ENCODE assay signal across 16 mouse cellular contexts in the genomic region with DNA sequence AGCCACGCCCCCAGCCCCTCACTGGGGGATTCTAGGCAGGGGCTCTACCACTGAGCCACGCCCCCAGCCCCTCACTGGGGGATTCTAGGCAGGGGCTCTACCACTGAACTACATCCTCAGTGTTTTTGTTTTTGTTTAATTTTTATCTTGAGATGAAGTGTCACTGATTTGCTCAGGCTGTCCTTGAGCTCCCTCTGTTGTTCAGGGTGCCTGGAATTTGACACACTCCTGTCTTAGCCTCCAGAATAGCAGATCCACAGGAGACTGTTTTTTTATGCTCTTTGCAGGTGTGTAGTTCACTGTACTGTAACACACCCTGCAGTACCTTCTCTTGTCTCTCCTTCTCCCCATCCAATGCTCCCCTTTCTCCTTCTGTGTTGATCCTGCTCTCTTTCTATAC.
A peak's percentile ranks its signal among the peaks of the same experiment; 100 is the strongest.
DNase-seq lines count a peak whose midpoint lies in the region; ATAC-seq and TF ChIP-seq lines count a peak whose summit lies in the region.
"Had no signal": no experiment of that assay in that cellular context is flagged by ENCODE, and none has a peak within 500 bp of the region (broad histone marks: within the 10 kb centered on the region; RNA-seq: fewer than 3 reads in every experiment).

No protein-coding gene starts in this region.

- DNase-seq in heart, postnatal 0 days (ENCODE audit: low spot score), result no peak
- DNase-seq in heart, embryonic 10.5 days (ENCODE audit: low spot score), result no peak
- no peak for DNase-seq in lung, embryonic 14.5 days
- no peak for DNase-seq in lung, adult 18-20 months
- DNase-seq in CD4-positive helper T cell, adult 2 months (ENCODE audit: low read depth, low spot score), result peak; percentile 49
- no peak for DNase-seq in frontal cortex, postnatal 14 days (ENCODE audit: low spot score in 2 of 2)
- DNase-seq: cerebellum, adult 8-10 months; gastrocnemius, postnatal 10 days; kidney, postnatal 4 days; right cerebral cortex, postnatal 14 days had no signal

- H3K4me2 ChIP-seq in heart, postnatal 0 days (ENCODE audit: low read depth, low read length), result no peak overlapping the region
- no peak overlapping the region for H3K4me2 ChIP-seq in lung, embryonic 14.5 days
- H3K4me2 ChIP-seq: embryonic facial prominence, embryonic 13.5 days; forebrain, embryonic 13.5 days; hindbrain, embryonic 15.5 days had no signal

- WGBS in heart, postnatal 0 days, result 89% methylated on average over 2 of the region's 2 CpGs
- WGBS in heart, embryonic 10.5 days, result 93% methylated on average over 2 of the region's 2 CpGs
- WGBS in lung, embryonic 14.5 days, result 92% methylated on average over 2 of the region's 2 CpGs

- no peak overlapping the region for H3K4me3 ChIP-seq in heart, postnatal 0 days (ENCODE audit: low read depth, low read length)
- no peak overlapping the region for H3K4me3 ChIP-seq in heart, embryonic 10.5 days
- no peak overlapping the region for H3K4me3 ChIP-seq in lung, embryonic 14.5 days (ENCODE audit: low read depth, low read length)
- H3K4me3 ChIP-seq: embryonic facial prominence, embryonic 13.5 days; forebrain, embryonic 13.5 days; hindbrain, embryonic 15.5 days; midbrain, embryonic 10.5 days had no signal

- H3K9ac ChIP-seq in heart, postnatal 0 days (replicated peaks; ENCODE audit: low read depth, low read length), result no peak overlapping the region
- H3K9ac ChIP-seq in lung, embryonic 14.5 days, result no peak overlapping the region
- H3K9ac ChIP-seq: embryonic facial prominence, embryonic 13.5 days; forebrain, embryonic 13.5 days; hindbrain, embryonic 15.5 days had no signal

- no peaks in the 10 kb centered on the region for H3K27me3 ChIP-seq in heart, postnatal 0 days (ENCODE audit: control insufficient read depth, insufficient read depth, low read length)
- no peaks in the 10 kb centered on the region; the same call in 1 of the 2 replicates for H3K27me3 ChIP-seq in heart, embryonic 10.5 days (ENCODE audit: insufficient read depth, poor library complexity, severe bottlenecking)
- H3K27me3 ChIP-seq in lung, embryonic 14.5 days (ENCODE audit: insufficient read depth, low read length), result no peaks in the 10 kb centered on the region
- H3K27me3 ChIP-seq: embryonic facial prominence, embryonic 13.5 days; forebrain, embryonic 13.5 days; hindbrain, embryonic 15.5 days had no signal

- H3K9me3 ChIP-seq in heart, postnatal 0 days (replicated peaks; ENCODE audit: control insufficient read depth, low read length), result no peaks in the 10 kb centered on the region
- no peaks in the 10 kb centered on the region for H3K9me3 ChIP-seq in heart, embryonic 10.5 days
- no peaks in the 10 kb centered on the region for H3K9me3 ChIP-seq in lung, embryonic 14.5 days (ENCODE audit: low read depth, low read length)
- H3K9me3 ChIP-seq: embryonic facial prominence, embryonic 13.5 days; forebrain, embryonic 13.5 days; hindbrain, embryonic 15.5 days; midbrain, embryonic 10.5 days had no signal

- H3K27ac ChIP-seq in heart, postnatal 0 days (ENCODE audit: low read depth), result no peak overlapping the region
- no peak overlapping the region for H3K27ac ChIP-seq in heart, embryonic 10.5 days
- H3K27ac ChIP-seq in lung, embryonic 14.5 days (ENCODE audit: low read depth), result no peak overlapping the region
- H3K27ac ChIP-seq: embryonic facial prominence, embryonic 13.5 days; forebrain, embryonic 13.5 days; hindbrain, embryonic 15.5 days; midbrain, embryonic 10.5 days had no signal

- no peaks in the 10 kb centered on the region for H3K4me1 ChIP-seq in heart, postnatal 0 days (ENCODE audit: control insufficient read depth, insufficient read depth)
- peaks cover 4% of the 10 kb centered on the region; the same call in 1 of the 2 replicates for H3K4me1 ChIP-seq in heart, embryonic 10.5 days
- H3K4me1 ChIP-seq in lung, embryonic 14.5 days (ENCODE audit: insufficient read depth), result no peaks in the 10 kb centered on the region
- H3K4me1 ChIP-seq: forebrain, embryonic 13.5 days; hindbrain, embryonic 15.5 days; midbrain, embryonic 10.5 days had no signal

- no peak for ATAC-seq in heart, postnatal 0 days (ENCODE audit: insufficient read depth, low read depth)
- ATAC-seq in lung, embryonic 14.5 days (ENCODE audit: insufficient read depth), result no peak
- ATAC-seq in neutrophil, adult 5-6 weeks (ENCODE audit: extremely low read depth, insufficient number of reproducible peaks, low FRiP score, poor library complexity, severe bottlenecking), result peak; percentile 20; the same call in 1 of the 2 replicates
- no peak for ATAC-seq in monocyte, adult 5-6 weeks (replicated peaks; ENCODE audit: insufficient number of reproducible peaks, low FRiP score, low TSS enrichment, poor library complexity, severe bottlenecking)
- ATAC-seq: forebrain, embryonic 13.5 days had no signal

- H3K36me3 ChIP-seq in heart, postnatal 0 days (replicated peaks; ENCODE audit: control insufficient read depth, insufficient read depth, low read length), result no peaks in the 10 kb centered on the region
- no peaks in the 10 kb centered on the region for H3K36me3 ChIP-seq in heart, embryonic 10.5 days
- no peaks in the 10 kb centered on the region for H3K36me3 ChIP-seq in lung, embryonic 14.5 days (ENCODE audit: insufficient read depth)
- H3K36me3 ChIP-seq: embryonic facial prominence, embryonic 13.5 days; hindbrain, embryonic 15.5 days; midbrain, embryonic 10.5 days had no signal

- TF ChIP-seq EP300 in heart, postnatal 0 days (IDR thresholded peaks at IDR 0.05; ENCODE audit: low read depth), result no peak

- peak; percentile 29; the same call in 1 of the 2 replicates for TF ChIP-seq CTCF in heart, postnatal 0 days (IDR thresholded peaks at IDR 0.05; ENCODE audit: low read depth)
- 0 out of 2 replicates have a peak, but pooled peaks have one; percentile 9 for TF ChIP-seq CTCF in lung, embryonic 14.5 days (IDR thresholded peaks at IDR 0.05; ENCODE audit: low read depth)
